Mouse (Mus musculus) heart, postnatal 0 days (tissue): ENCODE data around the gene Mtmr3. TPM values are rescaled to one million over a fixed set of nuclear protein-coding genes. Genes with fewer than 3 reads are reported as not detected.
"Not testable (repeated sequence)": the region's sequence is repeated elsewhere in the genome, so short reads cannot be mapped to it uniquely, and the experiment has no call there.

ENCODE experiments used
- ATAC-seq: fragments of 200-750 bp; cut with Nextera tagmentation; 2 replicates; pipeline ENCODE4 v1.8.0; 2017; ENCODE audit warnings: low read depth, moderate number of reproducible peaks, moderate library complexity; ENCODE audit not compliant: insufficient read depth
- DNase-seq: peaks from one replicate; pipeline ENCODE4 v3.0.0-alpha.2; 2016; ENCODE audit warnings: low spot score
- H3K27ac ChIP-seq: fragments of 300-500 bp; sonication (generic); 2 replicates; pipeline ENCODE4 v1.5.1; 2014; ENCODE audit warnings: low read depth, mild to moderate bottlenecking
- H3K27me3 ChIP-seq: fragments of 300-500 bp; sonication (generic); 2 replicates; pipeline ENCODE4 v1.6.1; 2014; ENCODE audit warnings: low read length, mixed read lengths; ENCODE audit not compliant: control insufficient read depth, insufficient read depth
- H3K36me3 ChIP-seq: fragments of 300-500 bp; sonication (generic); replicated peaks from 2 replicates; pipeline ENCODE4 v1.6.1; 2014; ENCODE audit warnings: low read length, mixed read lengths; ENCODE audit not compliant: control insufficient read depth, insufficient read depth
- H3K4me1 ChIP-seq: fragments of 300-500 bp; sonication (generic); 2 replicates; pipeline ENCODE4 v1.6.1; 2014; ENCODE audit warnings: antibody characterized with exemption; ENCODE audit not compliant: control insufficient read depth, insufficient read depth
- H3K4me2 ChIP-seq: fragments of 300-500 bp; sonication (generic); 2 replicates; pipeline ENCODE4 v1.6.1; 2014; ENCODE audit warnings: low read depth, mild to moderate bottlenecking, low read length, moderate library complexity
- H3K4me3 ChIP-seq: fragments of 300-500 bp; sonication (generic); 2 replicates; pipeline ENCODE4 v1.5.1; 2014; ENCODE audit warnings: low read depth, low read length
- H3K9ac ChIP-seq: fragments of 300-500 bp; sonication (generic); replicated peaks from 2 replicates; pipeline ENCODE4 v1.6.1; 2014; ENCODE audit warnings: low read depth, low read length, mixed read lengths
- H3K9me3 ChIP-seq: fragments of 300-500 bp; sonication (generic); replicated peaks from 2 replicates; pipeline ENCODE4 v1.6.1; 2016; ENCODE audit warnings: low read length; ENCODE audit not compliant: control insufficient read depth
- CTCF ChIP-seq: IDR thresholded peaks from 2 replicates; pipeline ENCODE4 v1.5.1; 2016; ENCODE audit warnings: antibody characterized with exemption, control low read depth, low read depth
- EP300 ChIP-seq: IDR thresholded peaks from 2 replicates; pipeline ENCODE4 v1.6.1; 2016; ENCODE audit warnings: antibody characterized with exemption, low read depth
- WGBS: fragments of 180-500 bp; shearing (Covaris S2); extraction: QIAGEN DNeasy Blood & Tissue Kit; methylation state at CpG from one replicate; pipeline ENCODE4 v1.1.7; 2014; 5-methylcytosine and 5-hydroxymethylcytosine counted together
- polyA plus RNA-seq: library from polyadenylated mRNA; unstranded; fragments of >200 nt; fragmentation: Nextera tagmentation; extraction: Ambion mirVana; gene quantifications from 2 replicates; pipeline ENCODE4 v1.2.1, GENCODE M21; 2015
- total RNA-seq: library from RNA; depleted of rRNA; stranded (reverse); fragments of >200 nt; gene quantifications from 2 replicates; pipeline ENCODE4 v1.2.3, GENCODE M21; 2014; ENCODE audit warnings: low replicate concordance

Gene Mtmr3
- total and polyA plus RNA-seq, 2 experiments from 2014 or later, result 15.1 to 53.3 TPM

- no peaks in the 10 kb centered on the region for H3K9me3 ChIP-seq
- DNase-seq, result no peak
- no peak overlapping the region for H3K9ac ChIP-seq
- no peaks in the 10 kb centered on the region for H3K36me3 ChIP-seq
- no peak for ATAC-seq
- no peaks in the 10 kb centered on the region for H3K27me3 ChIP-seq
- H3K4me2 ChIP-seq, result no peak overlapping the region
- no peak overlapping the region for H3K27ac ChIP-seq
- TF ChIP-seq CTCF (no peak), EP300 (no peak)
- H3K4me3 ChIP-seq, result no peak overlapping the region
- 0 out of 2 replicates have a peak, but pooled peaks cover 5% of the 10 kb centered on the region for H3K4me1 ChIP-seq
- WGBS, result 87% methylated on average over 2 of the region's 2 CpGs
These were observed 41.2 kb downstream of the Mtmr3 start for GRCm38 (mm10) chr11:4553274-4554063.

DNA sequence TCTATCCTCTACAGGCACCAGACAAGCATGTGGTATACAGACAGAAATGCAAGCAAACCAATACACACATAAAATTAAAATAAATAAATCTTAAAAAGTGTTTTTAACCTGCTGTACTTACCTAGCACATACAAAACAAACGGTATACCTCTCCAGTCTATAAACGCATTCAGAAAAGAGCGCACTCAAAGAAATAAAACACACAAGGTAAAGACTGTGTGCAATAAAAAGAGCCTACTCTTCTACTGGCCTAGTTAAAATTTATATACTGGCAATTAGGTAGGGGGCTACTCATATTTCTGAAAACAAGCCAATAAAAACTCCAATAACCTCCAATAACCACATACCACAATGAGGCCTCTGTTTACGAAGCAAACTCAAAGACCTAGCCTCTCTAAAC, 47.1 kb downstream of the Mtmr3 start:
- H3K4me3 ChIP-seq, result no peak overlapping the region
- no peak overlapping the region for H3K9ac ChIP-seq
- 96% methylated on average over 4 of the region's 4 CpGs for WGBS
- no peaks in the 10 kb centered on the region for H3K36me3 ChIP-seq
- ATAC-seq, result no peak
- DNase-seq, result no peak
- H3K4me1 ChIP-seq, result no peaks in the 10 kb centered on the region; the same call in 1 of the 2 replicates
- no peak for TF ChIP-seq CTCF
- no peak for TF ChIP-seq EP300
- no peaks in the 10 kb centered on the region for H3K9me3 ChIP-seq
- H3K27me3 ChIP-seq, result no peaks in the 10 kb centered on the region
- no peak overlapping the region for H3K27ac ChIP-seq
- H3K4me2 ChIP-seq, result no peak overlapping the region

DNA sequence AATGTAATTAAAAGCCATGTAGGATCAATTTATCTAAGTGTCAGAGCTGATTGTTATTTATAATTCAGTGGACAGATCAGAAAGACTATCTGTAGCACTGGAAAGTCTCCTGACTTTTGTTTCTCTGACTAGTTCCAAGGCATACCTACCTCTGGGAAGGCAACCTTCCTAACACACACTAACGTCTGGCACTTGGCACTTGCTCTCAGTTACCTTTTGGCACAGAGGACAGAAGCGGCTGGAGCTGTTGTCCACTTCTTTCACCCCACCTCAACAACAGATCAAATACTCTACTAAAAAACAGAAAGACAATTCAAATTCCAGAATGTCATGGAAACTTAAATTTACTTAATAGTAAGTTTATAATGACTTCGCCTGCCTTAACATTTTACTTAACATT, 48.7 kb downstream of the Mtmr3 start:
- DNase-seq, result no peak
- no peaks in the 10 kb centered on the region for H3K9me3 ChIP-seq
- no peak overlapping the region for H3K9ac ChIP-seq
- TF ChIP-seq EP300, result no peak
- TF ChIP-seq CTCF, result no peak
- no peak for ATAC-seq
- H3K4me2 ChIP-seq, result no peak overlapping the region
- H3K27me3 ChIP-seq, result no peaks in the 10 kb centered on the region
- no peak overlapping the region for H3K4me3 ChIP-seq
- H3K36me3 ChIP-seq, result no peaks in the 10 kb centered on the region
- no peak overlapping the region for H3K27ac ChIP-seq
- H3K4me1 ChIP-seq, result no peaks in the 10 kb centered on the region; the same call in 1 of the 2 replicates
- WGBS, result 55% methylated on average over 3 of the region's 3 CpGs

GRCm38 (mm10) chr11:4545401-4545800, 49.3 kb downstream of the Mtmr3 start:
- no peaks in the 10 kb centered on the region for H3K9me3 ChIP-seq
- ATAC-seq, result no peak
- TF ChIP-seq EP300, result no peak
- TF ChIP-seq CTCF, result no peak

DNA sequence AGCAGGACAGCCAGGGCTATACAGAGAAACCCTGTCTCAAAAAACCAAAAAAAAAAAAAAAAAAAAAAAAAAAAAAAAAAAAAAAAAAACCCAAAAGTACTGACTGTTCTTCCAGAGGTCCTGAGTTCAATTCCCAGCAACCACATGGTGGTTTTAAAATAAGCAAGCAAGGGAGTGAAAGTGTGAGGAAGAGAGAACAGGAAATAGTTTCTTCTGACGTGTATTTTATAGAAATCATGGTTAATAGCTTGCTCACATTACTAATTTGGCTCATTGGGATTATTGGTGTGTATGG, 50.1 kb downstream of the Mtmr3 start:
- not testable (repeated sequence) for H3K4me3 ChIP-seq, H3K9me3 ChIP-seq, ATAC-seq, H3K9ac ChIP-seq, H3K27ac ChIP-seq, H3K36me3 ChIP-seq, H3K27me3 ChIP-seq, DNase-seq, H3K4me2 ChIP-seq, H3K4me1 ChIP-seq
- WGBS, result 75% methylated on average over 1 of the region's 1 CpGs

More at GRCm38 (mm10) chr11:4545401-4545800, 49.3 kb downstream of the Mtmr3 start:
- Histone ChIP-seq H3K27ac (no peak overlapping the region), H3K27me3 (no peaks in the 10 kb centered on the region), H3K4me2 (no peak overlapping the region), H3K9ac (no peak overlapping the region), H3K4me1 (no peaks in the 10 kb centered on the region; the same call in 1 of the 2 replicates), H3K36me3 (no peaks in the 10 kb centered on the region), H3K4me3 (no peak overlapping the region)
- 49% methylated on average over 4 of the region's 4 CpGs for WGBS
- no peak for DNase-seq
